Mouse (Mus musculus) skeletal muscle tissue, adult 2 months (tissue): Measurements from ENCODE around the gene Manbal.
A peak's percentile ranks its signal among the peaks of the same experiment; 100 is the strongest.

Experiments
- DNase-seq: peaks from one replicate; pipeline ENCODE4 v3.0.0-alpha.2; 2012; ENCODE audit warnings: low read depth, low spot score

Gene Manbal

DNA sequence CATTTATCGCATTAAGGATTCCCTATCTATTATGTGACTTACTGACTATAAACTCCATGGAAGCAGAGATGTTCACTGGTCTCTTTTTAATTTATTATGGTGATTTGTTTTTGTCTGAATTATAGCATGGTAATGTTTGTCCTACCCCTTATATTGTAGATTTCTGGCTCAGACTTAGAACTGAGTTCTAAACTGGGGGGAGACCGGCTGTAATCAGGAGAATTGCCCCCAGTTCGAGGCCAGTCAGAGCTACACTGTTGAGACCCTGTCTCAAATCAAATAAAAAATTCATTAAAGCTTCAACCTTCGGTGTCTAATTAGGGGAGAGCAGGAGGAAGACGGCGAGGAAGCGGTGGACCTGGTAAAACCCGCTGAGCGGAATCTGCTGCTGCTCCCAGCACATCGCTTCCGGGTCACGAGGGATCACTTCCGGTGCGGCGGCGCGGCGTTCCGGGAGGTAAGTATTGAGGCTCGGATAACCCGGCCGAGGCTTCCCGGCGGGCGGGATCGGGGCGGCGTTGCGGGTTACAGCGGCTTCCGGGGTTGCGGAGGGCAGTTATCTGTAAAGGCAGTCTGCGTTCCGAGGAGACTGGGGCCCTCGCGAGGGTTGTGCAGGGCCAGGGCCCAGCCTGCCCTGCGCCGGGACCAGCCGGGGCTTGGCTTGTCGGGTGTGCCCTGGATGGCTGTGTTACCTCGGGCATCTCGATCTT is at the start of gene Manbal:
Gene Manbal, plus strand, starts transcription at position 411 of the 710 bp plus-strand sequence.
- DNase-seq, result peak; percentile 82

DNA sequence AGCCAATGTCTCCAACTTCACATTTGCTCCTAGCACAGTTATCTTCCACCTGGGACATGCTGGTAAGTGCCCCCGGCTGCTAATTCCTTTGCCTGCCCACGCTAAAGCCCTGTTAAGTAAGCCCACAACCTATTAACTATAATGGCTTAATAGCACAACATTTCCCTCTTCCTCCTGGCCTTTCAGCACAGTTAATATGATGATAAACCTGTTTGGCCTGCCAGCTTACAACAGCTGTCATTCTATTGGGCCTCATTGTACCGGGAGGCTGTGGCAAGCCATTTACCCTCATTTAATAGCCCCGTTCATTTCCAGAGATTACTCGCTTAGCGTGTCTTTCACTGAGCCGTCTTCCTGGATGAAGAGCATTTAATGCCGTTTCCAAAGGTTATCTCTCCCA is 47.3 kb upstream of the Manbal start:
- no peak for DNase-seq

DNA sequence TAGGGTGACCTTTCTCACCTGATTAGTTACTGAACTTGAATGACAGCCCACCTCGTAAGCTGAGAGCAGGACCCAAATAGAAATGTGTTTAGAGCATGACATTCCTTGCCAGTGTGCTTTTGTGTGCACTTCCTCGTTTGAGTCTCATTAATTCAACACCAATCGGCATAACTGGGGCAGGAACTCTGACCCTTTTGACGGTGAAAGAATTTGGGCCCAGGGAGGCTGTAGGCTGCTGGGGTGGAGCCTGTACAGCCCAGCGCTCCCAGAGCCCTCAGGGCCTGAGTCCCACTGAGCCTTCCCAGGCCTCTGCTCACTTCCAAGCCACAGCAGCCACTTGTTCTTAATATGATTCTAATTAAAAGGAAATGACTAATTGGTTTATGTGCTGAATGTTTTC is 46.5 kb upstream of the Manbal start:
- no peak for DNase-seq

DNA sequence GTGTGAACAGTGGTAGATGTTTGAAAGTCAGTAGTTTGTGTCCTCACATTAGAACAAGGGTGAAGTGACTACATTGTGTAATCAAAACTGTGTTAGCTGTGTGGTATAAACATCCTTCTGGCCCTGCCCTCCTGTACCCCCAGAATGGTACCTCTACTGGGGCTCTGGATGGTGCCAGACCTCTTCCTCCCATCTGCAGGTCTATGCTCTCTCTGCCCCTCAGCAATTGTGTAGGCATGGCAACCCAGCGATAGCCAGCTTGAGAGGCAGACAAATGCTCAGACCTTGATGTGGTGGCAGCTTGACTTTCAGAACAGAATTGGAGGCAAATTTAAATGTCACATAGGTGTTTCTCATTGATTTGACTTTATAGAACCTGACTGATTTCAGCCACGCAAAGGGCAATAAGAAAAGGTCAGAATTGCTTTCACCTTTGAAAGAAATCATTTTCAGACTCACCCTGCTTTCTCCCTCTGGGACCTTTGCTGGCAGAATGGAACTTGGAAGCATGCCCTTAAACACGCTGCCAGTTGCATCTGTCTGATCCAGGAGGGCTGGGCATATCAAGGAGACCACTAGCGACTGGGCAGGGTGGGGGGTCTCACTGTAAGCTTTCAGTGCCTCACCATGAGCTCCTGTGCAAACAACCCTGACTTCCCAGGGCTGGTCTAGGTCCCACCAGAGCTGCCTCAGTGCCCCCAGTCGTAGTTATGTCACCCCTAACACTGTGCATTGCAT is 45.2 kb upstream of the Manbal start:
- DNase-seq, result no peak

DNA sequence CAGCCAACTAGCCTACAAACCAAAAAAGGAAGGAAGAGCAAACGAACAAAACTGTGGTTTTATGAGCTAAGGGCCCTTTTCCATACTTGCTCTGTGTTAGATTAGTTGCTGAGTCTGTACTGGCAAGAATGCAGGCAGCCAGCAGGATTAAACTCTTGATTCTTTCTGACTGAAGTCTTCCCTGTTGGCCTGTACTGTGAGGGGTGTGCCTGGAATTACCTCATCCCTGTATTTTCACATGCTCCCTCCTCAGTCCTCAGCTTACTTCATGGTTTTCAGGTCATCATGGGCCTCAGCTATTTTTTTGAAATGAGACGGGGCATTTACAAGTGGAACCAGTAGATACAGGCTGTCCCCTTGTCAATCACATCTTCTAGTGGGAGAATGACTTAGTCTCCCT is 42.2 kb upstream of the Manbal start:
- DNase-seq, result peak; percentile 50

DNA sequence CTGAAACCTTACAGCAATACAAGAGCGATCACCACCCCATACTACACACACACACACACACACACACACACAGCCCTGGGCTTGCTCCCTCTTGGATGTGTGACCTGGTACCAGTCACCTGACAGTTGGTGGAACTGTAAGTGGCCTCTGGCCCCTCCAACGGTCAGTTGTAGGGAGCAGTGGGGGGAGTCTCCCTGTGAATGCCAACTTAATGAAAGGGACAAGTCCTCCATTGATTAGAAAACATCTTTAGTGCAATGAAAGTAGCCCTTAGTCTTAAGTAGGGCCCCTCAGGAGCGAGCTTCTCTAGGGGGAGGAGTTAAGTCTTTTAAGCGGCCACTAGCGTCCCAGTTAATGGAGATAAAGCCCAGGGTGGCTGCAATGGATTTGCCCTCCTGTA is 39.3 kb upstream of the Manbal start:
- DNase-seq, result no peak

DNA sequence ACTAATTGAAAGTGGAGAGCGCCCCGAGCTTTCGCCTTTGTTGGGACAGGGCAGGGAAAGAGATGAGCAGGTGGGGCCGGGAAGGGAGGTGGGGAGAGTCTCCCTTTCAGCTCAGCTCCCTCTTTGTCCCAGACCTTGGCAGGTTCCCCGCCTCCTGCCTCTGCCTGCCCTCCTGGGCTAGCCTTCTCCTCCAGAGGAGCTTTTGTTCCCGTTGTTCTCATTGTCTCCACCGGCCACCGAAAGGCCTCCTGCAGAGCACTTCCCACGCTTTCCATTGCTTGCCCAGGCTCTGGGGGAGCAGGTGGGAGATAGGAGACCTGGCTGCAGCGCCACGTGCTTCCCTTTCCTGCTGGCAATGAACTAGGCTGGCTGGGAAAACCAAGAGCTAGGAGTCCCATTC is 38.8 kb upstream of the Manbal start:
- no peak for DNase-seq

DNA sequence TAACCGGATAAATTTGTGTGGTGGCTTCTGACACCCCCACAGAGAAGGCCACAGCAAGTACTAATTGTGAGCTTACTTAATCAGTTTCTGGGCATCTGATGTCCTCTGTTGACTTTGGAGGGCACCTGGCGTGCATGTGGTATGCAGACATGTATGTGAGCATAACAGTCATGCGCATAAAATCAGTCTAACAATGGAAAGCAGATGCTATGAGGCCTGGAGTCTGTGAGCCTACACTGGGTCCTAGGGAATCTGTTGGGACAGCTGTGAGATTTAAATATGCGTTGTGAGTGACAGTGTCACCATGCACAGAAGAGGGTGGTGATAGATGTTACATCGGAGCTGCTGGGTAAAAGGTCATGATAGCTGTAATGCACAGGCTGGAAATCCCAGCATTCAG is 35.3 kb upstream of the Manbal start:
- DNase-seq, result no peak

DNA sequence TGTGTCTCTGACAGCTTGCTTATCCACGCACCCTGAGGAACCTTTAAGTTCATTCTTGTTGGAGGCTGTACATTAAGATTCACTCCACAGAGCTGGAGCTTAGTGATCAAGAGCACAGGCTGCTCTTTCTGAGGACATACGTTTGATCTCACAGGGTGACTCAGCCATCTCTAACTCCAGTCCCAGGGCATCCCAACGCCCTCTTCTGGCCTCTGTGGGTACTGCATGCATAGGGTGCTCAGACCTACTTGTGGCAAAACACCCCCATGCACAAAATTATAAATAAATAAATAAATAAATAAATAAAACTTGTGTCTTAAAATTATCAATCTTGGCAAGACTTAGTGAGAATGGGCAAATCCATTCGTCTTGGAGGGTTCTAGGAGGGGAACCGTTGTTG is 28.7 kb upstream of the Manbal start:
- DNase-seq, result peak; percentile 52

DNA sequence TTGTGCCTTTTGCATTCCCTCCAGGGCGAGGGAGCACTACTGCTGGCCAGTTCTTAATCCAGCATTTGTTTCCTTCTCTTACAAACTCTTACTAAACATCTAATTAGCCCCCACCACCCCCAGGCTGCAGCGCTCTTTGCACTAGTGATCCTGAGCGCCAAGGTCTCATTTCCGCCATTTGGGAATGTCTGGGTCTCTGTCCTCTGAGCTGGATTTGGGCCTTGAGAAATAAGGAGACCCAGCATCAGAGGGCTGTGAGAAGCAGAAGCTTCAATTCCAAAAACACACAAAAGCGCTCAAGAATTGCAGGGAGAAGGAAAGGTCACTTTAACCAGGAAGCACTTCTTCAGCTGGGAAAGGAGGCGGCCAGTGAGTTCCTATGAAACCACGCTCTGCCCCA is 27.9 kb upstream of the Manbal start:
- DNase-seq, result no peak

DNA sequence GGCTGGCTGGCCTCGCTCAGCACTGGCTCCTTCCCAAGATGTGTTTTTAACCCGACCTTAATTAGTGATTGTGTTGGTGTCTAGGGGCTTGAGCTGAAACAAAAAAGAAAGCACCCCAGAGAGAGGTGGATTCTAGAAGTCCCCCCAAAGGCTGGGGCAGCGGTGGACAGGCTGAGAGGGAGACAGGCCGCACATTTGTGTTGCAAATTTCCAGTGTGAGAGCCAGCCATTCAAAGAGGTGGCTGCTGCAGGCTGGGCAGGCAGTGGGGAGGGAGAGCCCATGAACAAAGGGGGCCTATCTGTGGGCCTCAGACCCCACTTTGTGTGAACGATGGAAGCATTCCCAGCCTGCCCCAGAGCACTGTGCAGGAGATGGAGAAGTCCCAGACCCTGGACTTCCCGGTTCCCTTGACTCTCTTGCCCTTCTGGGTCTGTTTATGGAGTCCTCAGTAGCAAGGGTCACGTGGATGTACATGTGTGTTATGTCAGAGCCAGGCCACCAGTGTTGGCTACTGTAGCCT is 27.1 kb upstream of the Manbal start:
- DNase-seq, result no peak

DNA sequence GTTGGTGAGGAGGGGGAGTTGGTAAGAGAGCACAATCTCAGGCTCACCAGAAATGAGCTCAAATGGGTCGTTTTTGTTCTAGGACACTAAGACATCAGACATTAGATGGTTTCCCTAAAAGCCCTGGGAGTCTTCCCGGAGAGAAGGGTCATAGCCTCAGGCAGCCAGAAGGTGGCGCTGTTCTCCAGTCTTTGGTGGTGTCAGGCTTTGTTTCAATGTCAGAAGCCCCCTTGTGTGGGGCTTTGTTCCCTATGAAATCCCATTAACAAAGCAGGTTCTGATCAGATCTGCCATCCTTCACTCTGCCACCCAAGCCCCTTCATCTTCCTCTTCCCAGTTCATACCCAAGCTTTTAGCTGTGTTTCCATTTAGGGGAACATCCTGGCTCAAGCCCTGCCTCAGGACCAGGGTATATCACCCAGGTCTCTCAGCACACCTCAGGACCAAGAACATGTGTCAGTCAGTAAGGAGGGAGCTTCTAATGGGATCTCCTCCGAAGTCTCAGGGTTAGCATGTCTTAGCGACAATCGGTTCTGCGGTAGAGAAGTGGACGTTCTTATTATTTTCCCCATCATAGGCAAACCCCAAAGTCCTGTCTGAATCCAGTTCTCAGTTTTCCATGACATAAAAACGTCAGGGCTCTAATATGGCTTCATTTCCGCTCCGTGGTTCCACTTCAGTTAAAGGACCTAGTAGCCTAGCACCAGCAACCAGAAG is 25.7 kb upstream of the Manbal start:
- peak; percentile 27 for DNase-seq

DNA sequence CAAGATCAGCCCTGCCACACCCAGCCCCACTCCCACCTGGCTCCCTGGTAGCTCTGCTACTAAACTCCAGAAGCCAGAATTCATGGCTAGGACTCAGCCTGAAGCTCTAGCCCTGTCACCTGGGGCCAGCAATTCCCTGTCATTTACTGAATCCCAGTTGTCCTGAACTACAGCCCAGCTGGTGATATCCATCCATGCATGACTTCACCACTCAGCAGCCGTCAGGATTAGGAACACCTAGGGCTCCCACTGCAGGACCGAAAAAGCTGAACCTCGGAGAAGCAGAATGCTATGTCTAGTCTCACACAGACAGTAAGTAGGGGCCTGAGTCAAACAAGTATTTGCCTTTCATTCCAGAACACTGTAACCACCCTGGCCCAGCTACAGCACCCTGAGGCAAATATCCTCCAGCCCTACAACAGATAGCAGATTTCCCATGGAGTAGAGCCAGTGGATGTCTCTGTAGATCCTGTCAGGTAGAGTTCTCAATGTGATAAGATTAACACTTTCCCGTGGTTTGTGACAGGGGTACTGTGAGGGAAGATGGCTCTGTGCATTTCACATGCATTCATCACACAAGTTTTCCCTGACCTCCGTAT is 25.0 kb upstream of the Manbal start:
- no peak for DNase-seq

DNA sequence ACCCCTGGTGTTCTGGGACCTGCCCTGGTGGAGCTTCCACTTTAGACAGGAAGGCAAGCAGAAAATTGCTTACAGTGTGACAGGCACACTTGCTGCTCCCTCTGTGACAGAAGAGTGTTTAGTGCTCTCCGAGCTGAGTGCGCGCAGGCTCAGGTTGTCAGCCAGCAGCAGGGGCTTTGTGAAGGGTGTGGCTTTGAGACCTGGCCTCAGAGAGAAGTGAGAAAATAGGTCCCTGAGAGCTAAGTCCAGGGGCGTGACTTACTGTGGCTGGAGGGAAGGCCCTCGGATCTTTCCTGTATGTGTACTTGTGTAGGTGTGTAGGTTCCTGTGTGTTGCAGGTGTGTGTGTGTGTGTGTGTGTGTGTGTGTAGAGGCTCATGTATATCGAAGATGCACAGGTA is 24.1 kb upstream of the Manbal start:
- DNase-seq, result no peak

DNA sequence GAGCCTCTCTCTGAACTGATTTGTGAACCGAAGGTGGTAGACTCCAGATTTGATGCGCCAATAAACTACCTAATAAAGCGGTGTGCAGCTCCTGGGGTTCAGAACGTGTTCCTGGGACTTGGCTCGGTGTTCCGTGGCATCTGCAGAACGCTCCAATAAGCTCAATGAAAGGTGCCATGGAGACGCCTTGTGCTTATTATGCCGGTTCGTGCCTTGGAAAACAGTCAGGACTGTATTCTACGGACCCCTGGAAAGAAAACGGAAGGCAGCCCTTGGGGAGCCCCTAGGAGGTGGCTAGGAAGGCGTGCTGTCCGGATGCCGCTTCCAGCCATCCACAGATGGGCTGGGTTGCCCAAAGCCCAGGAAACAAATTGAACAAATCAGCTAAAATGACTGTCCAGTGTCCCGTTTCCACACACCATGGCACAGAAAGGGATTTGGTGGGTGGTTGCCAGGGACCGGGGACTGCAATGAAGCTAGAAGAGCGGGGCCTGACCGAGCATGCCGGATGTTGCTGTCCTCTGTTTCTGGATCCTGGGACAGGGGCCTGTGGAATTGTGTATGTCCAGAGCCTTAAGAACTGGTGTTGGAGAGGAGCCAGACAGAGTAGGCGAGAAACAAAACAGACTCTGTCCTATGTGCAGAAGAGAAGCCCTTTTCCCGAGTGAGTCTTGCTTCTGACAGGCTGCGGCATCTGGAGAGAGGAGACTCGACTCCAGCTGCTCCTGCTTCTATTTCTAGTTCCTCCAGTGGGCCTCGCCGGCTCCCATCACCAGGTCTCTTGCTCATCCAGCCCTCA is 19.8 kb upstream of the Manbal start, which contains the start of gene Ghrh:
Gene Ghrh, minus strand, starts transcription at position 146 of the 799 bp plus-strand sequence.
- no peak for DNase-seq

DNA sequence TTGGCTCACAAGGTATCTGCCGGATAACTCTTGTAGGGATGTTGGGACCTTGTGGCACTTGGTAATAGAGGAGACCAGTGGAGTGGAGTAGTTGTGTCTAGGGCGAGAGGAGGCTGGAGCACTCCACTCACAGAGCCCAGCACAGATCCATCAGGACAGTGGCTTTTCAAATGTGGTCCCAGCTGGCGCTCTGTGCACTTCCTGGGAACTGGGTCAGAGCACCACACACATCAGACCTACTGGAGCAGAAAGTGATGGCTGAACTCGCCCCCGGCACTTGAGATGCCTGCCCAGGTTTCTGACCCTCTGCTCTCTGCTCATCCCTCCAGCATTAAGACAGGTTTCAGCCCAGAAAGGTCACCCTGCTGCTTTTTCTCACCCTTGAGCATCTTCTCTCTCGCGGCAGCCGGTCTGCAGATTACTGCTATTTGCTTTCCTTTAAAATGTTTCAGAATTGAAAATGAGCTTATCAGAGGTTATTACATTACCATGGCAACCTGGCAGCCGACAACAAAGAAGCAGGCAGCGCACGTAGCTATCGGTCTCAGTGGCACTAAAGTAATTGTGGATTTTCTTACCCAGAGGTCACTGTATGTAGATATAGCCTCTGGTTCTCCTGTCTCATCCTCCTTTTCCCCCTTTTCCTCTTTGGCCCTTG is 18.1 kb upstream of the Manbal start:
- no peak for DNase-seq

DNA sequence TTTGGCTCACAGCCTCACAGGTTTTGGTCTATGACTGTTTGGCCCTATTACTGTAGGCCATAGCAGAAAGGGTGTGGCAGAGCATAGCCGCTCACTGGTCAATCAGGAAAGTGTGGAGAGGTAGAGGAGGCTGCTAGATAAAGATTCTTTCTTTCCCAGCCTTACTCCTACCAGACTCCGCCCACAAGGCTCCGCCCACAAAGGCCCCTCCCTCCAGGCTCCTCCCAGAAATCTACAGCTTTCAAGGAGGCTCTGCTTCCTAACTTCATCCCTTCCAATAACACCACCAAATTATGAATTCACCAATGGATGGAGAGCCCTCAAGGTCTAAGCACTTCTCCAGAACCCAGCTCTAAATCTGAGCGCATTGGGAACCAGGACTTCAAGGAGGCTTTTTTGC is 14.2 kb upstream of the Manbal start:
- no peak for DNase-seq

DNA sequence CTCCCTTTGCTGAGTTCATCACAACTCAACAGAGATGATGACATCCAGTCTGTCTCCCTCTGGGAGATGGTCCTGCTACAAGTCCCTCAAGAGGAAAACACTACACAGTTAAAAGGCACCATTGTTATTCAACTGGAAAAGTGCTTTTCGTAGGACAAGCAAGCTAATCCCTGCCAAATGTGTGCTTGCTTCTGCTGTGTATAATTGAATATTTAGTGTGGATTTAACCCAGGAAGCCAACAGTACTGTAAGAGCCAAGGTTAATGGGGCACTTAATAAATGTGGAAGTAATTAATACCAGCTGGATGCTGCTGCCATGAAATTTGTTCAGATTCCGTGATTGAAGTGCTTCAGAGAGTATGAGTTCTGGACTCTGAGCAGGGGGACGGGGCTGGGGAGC is 13.3 kb upstream of the Manbal start:
- no peak for DNase-seq

DNA sequence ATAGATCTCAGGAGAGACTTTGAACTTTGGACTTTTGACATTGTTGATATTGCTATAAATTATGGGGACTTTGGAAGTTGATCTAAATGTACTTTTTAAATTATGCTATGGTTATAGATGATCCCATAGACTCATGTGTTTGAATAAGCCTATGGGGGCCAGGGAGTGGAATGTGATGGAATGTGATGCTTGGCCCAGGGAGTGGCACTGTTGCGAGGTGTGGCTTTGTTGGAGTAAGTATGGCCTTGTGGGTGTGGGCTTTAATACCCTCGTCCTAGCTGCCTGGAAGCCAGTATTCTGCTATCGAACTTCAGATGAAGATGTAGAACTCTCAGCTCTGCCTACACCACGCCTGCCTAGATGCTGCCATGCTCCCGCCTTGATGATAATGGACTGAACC is 7.4 kb upstream of the Manbal start:
- DNase-seq, result no peak

DNA sequence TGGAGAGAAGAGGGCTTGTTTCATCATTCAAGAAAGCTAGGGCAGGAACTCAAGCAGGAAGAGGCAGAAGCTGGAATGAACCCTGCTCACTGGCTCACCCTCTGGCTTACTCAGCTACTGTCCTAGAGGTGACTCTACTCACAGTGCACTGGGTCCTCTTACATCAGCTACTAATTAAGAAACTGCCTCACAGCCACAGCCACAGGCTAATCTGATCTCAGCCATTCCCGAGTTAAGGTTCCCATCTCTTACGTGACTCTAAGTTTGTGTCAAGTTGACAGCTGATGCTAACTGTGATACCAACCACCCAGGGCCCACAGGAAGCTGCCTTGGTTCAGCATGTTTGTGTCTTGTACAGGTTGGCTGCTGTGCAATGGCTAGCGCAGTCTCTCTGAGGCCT is 4.4 kb upstream of the Manbal start:
- DNase-seq, result peak; percentile 34

DNA sequence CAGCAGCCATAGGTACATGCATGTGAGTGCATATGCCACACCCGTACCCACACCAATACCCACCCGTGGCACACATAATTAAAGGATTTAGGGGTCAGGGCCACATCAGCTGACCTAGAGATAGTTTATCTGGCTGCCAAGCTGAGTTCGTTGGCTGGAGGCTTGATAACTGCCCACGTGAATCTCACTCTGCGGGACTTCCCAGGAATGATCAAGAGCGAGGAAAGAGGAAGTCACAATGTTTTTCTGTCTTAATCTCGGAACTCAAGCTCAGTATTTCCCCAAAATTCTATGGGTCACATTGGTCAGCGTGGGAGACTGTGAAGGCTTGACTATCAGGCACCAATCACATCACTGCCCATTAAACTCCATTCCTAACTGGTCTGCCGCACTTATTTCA is 632 bp upstream of the Manbal start:
- no peak for DNase-seq
